ENCODE assay signal across 29 mouse cellular contexts in the genomic region with DNA sequence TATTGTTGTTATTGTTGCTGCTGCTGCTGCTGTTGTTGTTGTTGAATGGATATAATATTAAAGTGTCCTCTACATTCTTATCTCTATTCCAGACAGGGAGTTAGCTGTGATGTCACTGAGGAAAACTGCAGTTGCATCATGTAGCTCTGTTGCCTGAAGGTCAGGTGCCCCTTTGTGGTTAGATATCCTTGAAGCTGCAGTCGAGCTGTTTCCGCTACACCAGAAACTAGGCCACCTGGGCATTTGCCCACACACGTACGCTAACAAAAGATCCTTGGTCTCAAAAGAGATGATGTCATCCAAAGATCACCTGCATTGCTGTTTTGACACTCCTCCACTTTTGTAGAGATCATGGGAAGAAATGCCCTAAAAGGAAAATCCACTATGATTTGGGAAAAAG.
DNase-seq lines count a peak whose midpoint lies in the region; ATAC-seq lines count a peak whose summit lies in the region.
"Had no signal": no experiment of that assay in that cellular context is flagged by ENCODE, and none has a peak within 500 bp of the region (broad histone marks: within the 10 kb centered on the region; RNA-seq: fewer than 3 reads in every experiment).

No protein-coding gene starts in this region.

- H3K4me1 ChIP-seq in forebrain, embryonic 15.5 days, result no peaks in the 10 kb centered on the region
- H3K4me1 ChIP-seq: embryonic facial prominence, embryonic 13.5 days; forebrain, embryonic 10.5 days; heart, embryonic 15.5 days; intestine, embryonic 15.5 days; limb, embryonic 13.5 days; lung, embryonic 15.5 days; midbrain, embryonic 10.5 days; neural tube, embryonic 12.5 days had no signal

- H3K27me3 ChIP-seq in forebrain, embryonic 15.5 days, result no peaks in the 10 kb centered on the region
- H3K27me3 ChIP-seq: embryonic facial prominence, embryonic 13.5 days; heart, embryonic 15.5 days; intestine, embryonic 15.5 days; limb, embryonic 13.5 days; lung, embryonic 15.5 days; neural tube, embryonic 12.5 days had no signal

- no peaks in the 10 kb centered on the region for H3K9me3 ChIP-seq in forebrain, embryonic 15.5 days
- H3K9me3 ChIP-seq: embryonic facial prominence, embryonic 13.5 days; heart, embryonic 15.5 days; intestine, embryonic 15.5 days; limb, embryonic 13.5 days; lung, embryonic 15.5 days had no signal

- H3K4me2 ChIP-seq in forebrain, embryonic 15.5 days (replicated peaks), result no peak overlapping the region
- H3K4me2 ChIP-seq: embryonic facial prominence, embryonic 13.5 days; heart, embryonic 15.5 days; intestine, embryonic 15.5 days; limb, embryonic 13.5 days; liver, embryonic 11.5 days; lung, embryonic 15.5 days; neural tube, embryonic 12.5 days had no signal

- DNase-seq in adrenal gland, adult 2 months, result peak; percentile 74
- peak; percentile 37 for DNase-seq in adrenal gland, postnatal 25 days
- DNase-seq in thymus, postnatal 10 days (ENCODE audit: low spot score in 2 of 2), result peak; percentile 41 to 59
- DNase-seq in left cerebral cortex, adult 8-10 months (ENCODE audit: low spot score in 2 of 2), result no peak
- DNase-seq in kidney, postnatal 14 days, result no peak
- DNase-seq in frontal cortex, postnatal 25 days (ENCODE audit: low spot score in 2 of 2), result no peak
- DNase-seq: B cell, adult 2 months; cerebellum, adult 11-12 months; cerebellum, adult 9-11 months; forebrain, postnatal 0 days; gastrocnemius, postnatal 10 days; kidney, adult 2 months; right cerebral cortex, adult 18-20 months; spleen, adult 18-20 months had no signal

- H3K4me3 ChIP-seq in forebrain, embryonic 15.5 days, result no peak overlapping the region
- H3K4me3 ChIP-seq: embryonic facial prominence, embryonic 13.5 days; forebrain, embryonic 10.5 days; heart, embryonic 15.5 days; intestine, embryonic 15.5 days; left cerebral cortex, adult 2 months; limb, embryonic 13.5 days; lung, embryonic 15.5 days; midbrain, embryonic 10.5 days; neural tube, embryonic 12.5 days had no signal

- no peak overlapping the region for H3K9ac ChIP-seq in forebrain, embryonic 15.5 days (replicated peaks)
- H3K9ac ChIP-seq: embryonic facial prominence, embryonic 13.5 days; forebrain, postnatal 0 days; heart, embryonic 15.5 days; intestine, embryonic 15.5 days; limb, embryonic 13.5 days; lung, embryonic 15.5 days; neural tube, embryonic 12.5 days had no signal

- no peak overlapping the region for H3K27ac ChIP-seq in forebrain, embryonic 15.5 days (replicated peaks)
- H3K27ac ChIP-seq: embryonic facial prominence, embryonic 13.5 days; forebrain, embryonic 10.5 days; heart, embryonic 15.5 days; hindbrain, postnatal 0 days; intestine, embryonic 15.5 days; kidney, postnatal 0 days; left cerebral cortex, adult 2 months; limb, embryonic 13.5 days; lung, embryonic 15.5 days; midbrain, embryonic 10.5 days; neural tube, embryonic 12.5 days had no signal

- WGBS in forebrain, embryonic 15.5 days, result 86% methylated on average over 4 of the region's 4 CpGs

- no peak for ATAC-seq in forebrain, embryonic 15.5 days (replicated peaks)
- ATAC-seq: activated CD4-positive, CD25-positive, alpha-beta regulatory T cell, adult 4 months; forebrain, postnatal 0 days; hindbrain, postnatal 0 days; intestine, embryonic 15.5 days; midbrain, embryonic 16.5 days had no signal

- no peaks in the 10 kb centered on the region for H3K36me3 ChIP-seq in forebrain, embryonic 15.5 days
- H3K36me3 ChIP-seq: embryonic facial prominence, embryonic 13.5 days; forebrain, embryonic 10.5 days; heart, embryonic 15.5 days; intestine, embryonic 15.5 days; limb, embryonic 13.5 days; lung, embryonic 15.5 days; midbrain, embryonic 10.5 days; neural tube, embryonic 12.5 days had no signal

Comparison
In these comparisons a context has a peak if more than half of its experiments do, and no peak if none do; other contexts are left out.
1. DNase-seq: peak in adrenal gland, adult 2 months (single experiment), adrenal gland, postnatal 25 days (single experiment) and thymus, postnatal 10 days (2 of 2); none in left cerebral cortex, adult 8-10 months (0 of 2), kidney, postnatal 14 days (single experiment) and frontal cortex, postnatal 25 days (0 of 2).